Mouse (Mus musculus): Measurements from ENCODE around the gene E330017A01Rik.

GRCm38 (mm10) chr16:58682870-58683269, 44.3 kb upstream of the E330017A01Rik start:
- TF ChIP-seq CTCF (conservative IDR thresholded peaks at IDR 0.05; ENCODE audit: low read length) (no peak), POU5F1 (IDR thresholded peaks at IDR 0.05; ENCODE audit: borderline replicate concordance, low read length) (no peak)
